Mouse (Mus musculus) spleen, adult 2 months (tissue): ENCODE results near the gene Cobl. TPM values are rescaled to one million over a fixed set of nuclear protein-coding genes. Genes with fewer than 3 reads are reported as not detected.

Source experiments
- DNase-seq, 2 experiments: peaks; one replicate each; pipeline versions ENCODE4 v3.0.0 to v3.0.0-alpha.2; 2012 to 2021; ENCODE audit warnings: low spot score in 2 of 2, low read depth in 1 of 2
- H3K27ac ChIP-seq: fragments of 200-500 bp; 2 replicates; pipeline ENCODE4 v1.5.1; 2012; ENCODE audit warnings: low read length, inconsistent platforms; ENCODE audit not compliant: insufficient read depth
- H3K27me3 ChIP-seq: fragments of 200-500 bp; 2 replicates; pipeline ENCODE4 v1.6.1; 2012; ENCODE audit warnings: mild to moderate bottlenecking, moderate library complexity, low read length, inconsistent platforms; ENCODE audit not compliant: control insufficient read depth, insufficient read depth
- H3K36me3 ChIP-seq: fragments of 200-500 bp; 2 replicates; pipeline ENCODE4 v1.6.1; 2012; ENCODE audit warnings: mild to moderate bottlenecking, low read length, inconsistent platforms; ENCODE audit not compliant: control insufficient read depth, insufficient read depth
- H3K4me1 ChIP-seq: fragments of 200-500 bp; 2 replicates; pipeline ENCODE4 v1.6.1; 2011; ENCODE audit warnings: inconsistent platforms; ENCODE audit not compliant: control insufficient read depth, insufficient read depth, insufficient read length
- H3K4me3 ChIP-seq: fragments of 200-500 bp; 2 replicates; pipeline ENCODE4 v1.5.1; 2011; ENCODE audit warnings: mild to moderate bottlenecking, inconsistent platforms; ENCODE audit not compliant: insufficient read depth, insufficient read length; ENCODE audit errors: extremely low read depth
- CTCF ChIP-seq: fragments of 200-500 bp; IDR thresholded peaks from 2 replicates; pipeline ENCODE4 v1.5.1; 2011; ENCODE audit warnings: mild to moderate bottlenecking, inconsistent platforms; ENCODE audit not compliant: insufficient read depth, insufficient read length, insufficient replicate concordance; ENCODE audit errors: extremely low read depth
- POLR2A ChIP-seq: fragments of 200-500 bp; IDR thresholded peaks from 2 replicates; pipeline ENCODE4 v1.6.1; 2011; ENCODE audit warnings: low read depth, low read length, inconsistent platforms
- WGBS: fragments of 180-500 bp; shearing (Covaris S2); methylation state at CpG from one replicate; pipeline ENCODE4 v1.1.7; 2018; 5-methylcytosine and 5-hydroxymethylcytosine counted together
- polyA plus RNA-seq: library from polyadenylated mRNA; depleted of rRNA; stranded (reverse); fragments of >200 nt; gene quantifications from 2 replicates; pipeline ENCODE4 v1.2.3, GENCODE M21; 2012

Cobl gene
- polyA plus RNA-seq, 1 experiment: 0.32 TPM

- Histone ChIP-seq H3K36me3 (no peaks in the 10 kb centered on the region), H3K4me1 (no peaks in the 10 kb centered on the region), H3K27ac (no peak overlapping the region), H3K27me3 (peaks cover 3% of the 10 kb centered on the region), H3K4me3 (no peak overlapping the region)
- DNase-seq: no peak
- TF ChIP-seq POLR2A: no peak
- WGBS: 40% methylated on average over 1 of the region's 1 CpGs
Measured at GRCm38 (mm10) chr11:12466606-12467005, 1.8 kb upstream of the Cobl start.

- Histone ChIP-seq H3K4me3 (no peak overlapping the region), H3K27me3 (peaks cover 3% of the 10 kb centered on the region), H3K4me1 (no peaks in the 10 kb centered on the region), H3K27ac (no peak overlapping the region), H3K36me3 (no peaks in the 10 kb centered on the region)
- no peak for DNase-seq
- 74% methylated on average over 1 of the region's 1 CpGs for WGBS
- TF ChIP-seq POLR2A (no peak), CTCF (no peak)
Measured at GRCm38 (mm10) chr11:12465229-12465628, 469 bp upstream of the Cobl start.

DNA sequence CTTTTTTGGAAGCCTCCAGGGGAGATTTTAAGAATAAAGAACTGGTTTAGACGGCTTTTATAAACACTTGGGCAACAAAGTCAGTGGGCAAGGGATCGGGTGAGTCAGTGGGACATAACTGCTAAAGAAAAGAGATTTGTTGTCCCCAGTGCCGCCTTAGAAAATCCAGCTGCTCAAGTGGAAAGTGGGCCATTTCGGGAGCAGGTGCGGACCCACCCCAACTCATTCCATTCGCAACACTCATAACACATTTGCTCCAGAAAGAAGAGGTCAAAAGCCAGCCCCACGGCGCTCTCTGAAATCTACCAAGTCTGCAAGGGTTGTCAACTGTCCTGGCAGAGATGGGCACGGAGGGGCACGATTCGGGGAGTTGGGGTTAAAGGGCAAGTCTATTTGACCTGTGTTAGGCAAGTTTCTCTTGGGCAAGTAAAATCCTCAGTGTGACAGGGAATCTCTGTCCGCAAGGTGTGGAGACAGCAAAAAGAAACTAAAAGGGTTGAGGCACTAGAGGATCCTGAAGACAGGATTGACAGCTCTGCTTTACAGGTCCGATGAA, 1.1 kb downstream of the Cobl start:
- Histone ChIP-seq H3K4me1 (no peaks in the 10 kb centered on the region), H3K27me3 (peaks cover 3% of the 10 kb centered on the region), H3K4me3 (no peak overlapping the region), H3K27ac (no peak overlapping the region), H3K36me3 (no peaks in the 10 kb centered on the region)
- DNase-seq: no peak
- WGBS: 76% methylated on average over 13 of the region's 13 CpGs
- TF ChIP-seq POLR2A: no peak
- TF ChIP-seq CTCF: no peak

DNA sequence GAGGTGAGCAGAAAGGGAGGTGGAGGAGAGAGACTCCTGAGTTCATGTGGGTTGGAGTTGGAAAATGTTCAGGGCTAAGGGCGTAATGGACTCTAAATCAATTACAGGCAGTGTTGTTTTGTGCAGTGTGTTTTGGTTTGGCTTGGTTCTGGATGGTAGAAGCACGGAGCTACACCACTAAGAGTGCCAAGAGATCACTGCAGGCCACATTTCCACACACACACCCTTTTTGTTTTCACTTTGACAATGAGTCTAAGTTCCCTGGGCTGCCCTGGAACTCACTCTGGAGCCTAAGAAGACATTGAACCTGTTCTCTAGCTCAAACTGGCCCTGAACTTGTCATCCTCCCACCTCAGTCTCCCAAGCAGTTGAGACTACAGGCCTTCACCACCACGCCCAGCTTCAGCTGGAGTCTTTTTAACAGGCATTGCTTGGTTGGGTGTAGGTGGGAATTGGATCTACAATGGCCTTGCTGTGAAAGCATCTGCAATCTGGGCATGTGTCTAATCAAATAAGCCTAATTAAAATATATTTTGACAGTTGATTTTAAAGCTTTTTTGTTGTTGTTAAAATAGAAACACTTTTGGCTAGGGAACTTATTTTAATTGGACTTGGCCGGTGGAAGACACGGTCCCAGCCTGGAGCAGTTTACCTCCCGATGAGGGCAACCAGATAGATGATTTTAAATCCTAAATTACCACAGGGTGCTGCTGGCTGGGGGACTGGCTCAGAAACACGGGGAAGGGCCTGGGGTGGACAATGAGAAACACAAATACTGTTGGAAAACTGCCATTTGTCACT, 4.8 kb downstream of the Cobl start:
- 69% methylated on average over 7 of the region's 7 CpGs for WGBS

DNA sequence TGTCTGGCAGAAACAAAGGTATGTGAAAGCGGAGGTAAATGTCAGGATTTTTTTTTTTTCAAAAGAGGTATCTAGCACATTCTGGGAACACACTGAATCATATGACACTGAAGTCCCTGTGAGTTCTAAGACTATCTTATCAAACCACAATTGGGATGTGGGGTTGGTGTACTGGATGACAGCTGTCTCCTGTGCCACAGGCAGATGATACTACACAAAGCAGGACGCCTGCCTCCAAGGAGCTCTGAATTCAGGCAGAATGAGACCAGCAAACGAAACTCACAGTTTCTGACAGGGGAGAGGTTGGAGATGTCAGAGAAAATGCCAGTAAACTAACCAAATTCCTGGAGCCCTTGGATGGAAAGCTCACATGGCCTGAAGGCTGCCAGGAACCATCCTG, 5.9 kb downstream of the Cobl start:
- Histone ChIP-seq H3K27ac (no peak overlapping the region), H3K4me3 (no peak overlapping the region), H3K36me3 (no peaks in the 10 kb centered on the region), H3K27me3 (no peaks in the 10 kb centered on the region), H3K4me1 (no peaks in the 10 kb centered on the region)
- TF ChIP-seq CTCF (no peak), POLR2A (no peak)
- WGBS: 74% methylated on average over 3 of the region's 3 CpGs
- DNase-seq: no peak

More for the DNA sequence above, 4.8 kb downstream of the Cobl start:
- Histone ChIP-seq H3K4me3 (no peak overlapping the region), H3K4me1 (no peaks in the 10 kb centered on the region), H3K36me3 (no peaks in the 10 kb centered on the region), H3K27ac (no peak overlapping the region), H3K27me3 (peaks cover 3% of the 10 kb centered on the region)
- DNase-seq: no peak
- TF ChIP-seq CTCF (no peak), POLR2A (no peak)

- Histone ChIP-seq H3K27ac (no peak overlapping the region), H3K27me3 (no peaks in the 10 kb centered on the region), H3K36me3 (no peaks in the 10 kb centered on the region), H3K4me1 (no peaks in the 10 kb centered on the region), H3K4me3 (no peak overlapping the region)
- no peak for TF ChIP-seq CTCF
- no peak for TF ChIP-seq POLR2A
- no peak for DNase-seq
- WGBS: 88% methylated on average over 2 of the region's 2 CpGs
Measured at GRCm38 (mm10) chr11:12458392-12458791, 6.4 kb downstream of the Cobl start.

GRCm38 (mm10) chr11:12448101-12448500, 16.7 kb downstream of the Cobl start:
- Histone ChIP-seq H3K4me3 (no peak overlapping the region), H3K36me3 (no peaks in the 10 kb centered on the region), H3K27me3 (no peaks in the 10 kb centered on the region), H3K4me1 (no peaks in the 10 kb centered on the region), H3K27ac (no peak overlapping the region)
- TF ChIP-seq POLR2A: no peak
- no peak for TF ChIP-seq CTCF
- 81% methylated on average over 3 of the region's 3 CpGs for WGBS
- no peak for DNase-seq
